Mouse (Mus musculus) embryonic facial prominence, embryonic 14.5 days (tissue): ENCODE data around the gene Rasl11b. TPM values are rescaled to one million over a fixed set of nuclear protein-coding genes. Genes with fewer than 3 reads are reported as not detected.

ENCODE experiments used
- ATAC-seq: fragments of 200-750 bp; cut with Nextera tagmentation; 2 replicates; pipeline ENCODE4 v1.8.0; 2017; ENCODE audit warnings: low read depth, moderate number of reproducible peaks, moderate TSS enrichment
- DNase-seq: peaks from one replicate; pipeline ENCODE4 v3.0.0-alpha.2; 2015; ENCODE audit warnings: low spot score
- H3K27ac ChIP-seq: fragments of 300-500 bp; sonication (generic); replicated peaks from 2 replicates; pipeline ENCODE4 v1.5.1; 2014; ENCODE audit warnings: low read depth, mild to moderate bottlenecking, low read length, moderate library complexity
- H3K27me3 ChIP-seq: fragments of 300-500 bp; sonication (generic); replicated peaks from 2 replicates; pipeline ENCODE4 v1.6.1; 2014; ENCODE audit warnings: low read length; ENCODE audit not compliant: control insufficient read depth, insufficient read depth
- H3K36me3 ChIP-seq: fragments of 300-500 bp; sonication (generic); 2 replicates; pipeline ENCODE4 v1.6.1; 2014; ENCODE audit warnings: low read length, mixed read lengths; ENCODE audit not compliant: control insufficient read depth, insufficient read depth
- H3K4me1 ChIP-seq: fragments of 300-500 bp; sonication (generic); 2 replicates; pipeline ENCODE4 v1.6.1; 2014; ENCODE audit warnings: antibody characterized with exemption, low read length; ENCODE audit not compliant: control insufficient read depth, insufficient read depth
- H3K4me2 ChIP-seq: fragments of 300-500 bp; sonication (generic); 2 replicates; pipeline ENCODE4 v1.6.1; 2014; ENCODE audit warnings: low read depth, mild to moderate bottlenecking, low read length, moderate library complexity, mixed read lengths
- H3K4me3 ChIP-seq: fragments of 300-500 bp; sonication (generic); 2 replicates; pipeline ENCODE4 v1.5.1; 2014; ENCODE audit warnings: low read depth, mild to moderate bottlenecking, low read length
- H3K9ac ChIP-seq: fragments of 300-500 bp; sonication (generic); 2 replicates; pipeline ENCODE4 v1.6.1; 2014; ENCODE audit warnings: low read depth, mild to moderate bottlenecking, low read length, moderate library complexity, mixed read lengths
- H3K9me3 ChIP-seq: fragments of 300-500 bp; sonication (generic); 2 replicates; pipeline ENCODE4 v1.6.1; 2016; ENCODE audit warnings: low read length; ENCODE audit not compliant: control insufficient read depth
- WGBS: fragments of 180-500 bp; shearing (Covaris S2); extraction: QIAGEN DNeasy Blood & Tissue Kit; methylation state at CpG from one replicate; pipeline ENCODE4 v1.1.7; 2014; 5-methylcytosine and 5-hydroxymethylcytosine counted together
- polyA plus RNA-seq: library from polyadenylated mRNA; unstranded; fragments of >200 nt; fragmentation: Nextera tagmentation; extraction: Ambion mirVana; gene quantifications from 2 replicates; pipeline ENCODE4 v1.2.1, GENCODE M21; 2014

Gene Rasl11b
- polyA plus RNA-seq, 1 experiment from 2014 or later: 62.9 TPM

- WGBS: 51% methylated on average over 11 of the region's 11 CpGs
- H3K4me1 ChIP-seq: peaks cover 57% of the 10 kb centered on the region
Measured at GRCm38 (mm10) chr5:74198446-74198845, 3.4 kb downstream of the Rasl11b start.

GRCm38 (mm10) chr5:74199793-74200192, 4.7 kb downstream of the Rasl11b start:
- peaks cover 46% of the 10 kb centered on the region for H3K4me1 ChIP-seq

More at GRCm38 (mm10) chr5:74198446-74198845, 3.4 kb downstream of the Rasl11b start:
- DNase-seq: no peak
- peak overlapping the region; percentile 95 for H3K9ac ChIP-seq
- peak overlapping the region; percentile 77 for H3K27ac ChIP-seq
- peak overlapping the region; percentile 96 for H3K4me3 ChIP-seq
- ATAC-seq: no peak
- H3K27me3 ChIP-seq: no peaks in the 10 kb centered on the region
- H3K36me3 ChIP-seq: peaks cover 35% of the 10 kb centered on the region
- no peaks in the 10 kb centered on the region for H3K9me3 ChIP-seq
- peak overlapping the region; percentile 95 for H3K4me2 ChIP-seq

GRCm38 (mm10) chr5:74200481-74200880, 5.4 kb downstream of the Rasl11b start:
- 74% methylated on average over 8 of the region's 8 CpGs for WGBS
- H3K27ac ChIP-seq: peak overlapping the region; percentile 62
- peak; percentile 34 for DNase-seq
- no peaks in the 10 kb centered on the region for H3K27me3 ChIP-seq
- H3K4me1 ChIP-seq: peaks cover 48% of the 10 kb centered on the region
- no peak overlapping the region for H3K4me3 ChIP-seq
- H3K9me3 ChIP-seq: no peaks in the 10 kb centered on the region
- peaks cover 35% of the 10 kb centered on the region for H3K36me3 ChIP-seq
- no peak overlapping the region for H3K4me2 ChIP-seq
- no peak overlapping the region for H3K9ac ChIP-seq
- ATAC-seq: no peak

More at GRCm38 (mm10) chr5:74199793-74200192, 4.7 kb downstream of the Rasl11b start:
- Histone ChIP-seq H3K4me3 (peak overlapping the region; percentile 96; the same call in 1 of the 2 replicates), H3K36me3 (peaks cover 35% of the 10 kb centered on the region), H3K4me2 (peak overlapping the region; percentile 95; the same call in 1 of the 2 replicates), H3K9me3 (no peaks in the 10 kb centered on the region), H3K27ac (peak overlapping the region; percentile 77; the same call in 1 of the 2 replicates), H3K9ac (no peak overlapping the region), H3K27me3 (no peaks in the 10 kb centered on the region)
- WGBS: 72% methylated on average over 13 of the region's 13 CpGs
- no peak for ATAC-seq
- DNase-seq: peak; percentile 38

GRCm38 (mm10) chr5:74201570-74202357, 6.7 kb downstream of the Rasl11b start:
- ATAC-seq: peak; percentile 70
- no peaks in the 10 kb centered on the region for H3K9me3 ChIP-seq
- peaks cover 30% of the 10 kb centered on the region for H3K36me3 ChIP-seq
- H3K4me3 ChIP-seq: no peak overlapping the region
- H3K4me1 ChIP-seq: peaks cover 55% of the 10 kb centered on the region
- H3K27me3 ChIP-seq: no peaks in the 10 kb centered on the region
- DNase-seq: peak; percentile 84
- H3K9ac ChIP-seq: no peak overlapping the region
- H3K27ac ChIP-seq: peak overlapping the region; percentile 62
- 34% methylated on average over 10 of the region's 10 CpGs for WGBS
- 0 out of 2 replicates have a peak overlapping the region, but pooled peaks have one; percentile 3 for H3K4me2 ChIP-seq

- H3K36me3 ChIP-seq: peaks cover 24% of the 10 kb centered on the region
- peaks cover 50% of the 10 kb centered on the region for H3K4me1 ChIP-seq
- H3K9ac ChIP-seq: no peak overlapping the region
- H3K9me3 ChIP-seq: no peaks in the 10 kb centered on the region
- 73% methylated on average over 4 of the region's 4 CpGs for WGBS
- no peak overlapping the region for H3K4me2 ChIP-seq
- H3K4me3 ChIP-seq: no peak overlapping the region
- peak overlapping the region; percentile 62 for H3K27ac ChIP-seq
- H3K27me3 ChIP-seq: no peaks in the 10 kb centered on the region
- ATAC-seq: no peak
- DNase-seq: no peak
Measured at GRCm38 (mm10) chr5:74202515-74202914, 7.4 kb downstream of the Rasl11b start.

GRCm38 (mm10) chr5:74204465-74204864, 9.4 kb downstream of the Rasl11b start:
- Histone ChIP-seq H3K9me3 (no peaks in the 10 kb centered on the region), H3K27ac (no peak overlapping the region), H3K4me1 (peaks cover 34% of the 10 kb centered on the region), H3K36me3 (peaks cover 6% of the 10 kb centered on the region), H3K4me2 (no peak overlapping the region), H3K9ac (no peak overlapping the region), H3K27me3 (no peaks in the 10 kb centered on the region), H3K4me3 (no peak overlapping the region)
- 34% methylated on average over 5 of the region's 5 CpGs for WGBS
- ATAC-seq (peak; percentile 50; the same call in 1 of the 2 replicates), DNase-seq (peak; percentile 70)

- Histone ChIP-seq H3K9ac (no peak overlapping the region), H3K4me3 (no peak overlapping the region), H3K27ac (0 out of 2 replicates have a peak overlapping the region, but pooled peaks have one; percentile 24), H3K36me3 (no peaks in the 10 kb centered on the region), H3K4me2 (no peak overlapping the region), H3K9me3 (no peaks in the 10 kb centered on the region), H3K4me1 (peaks cover 31% of the 10 kb centered on the region), H3K27me3 (no peaks in the 10 kb centered on the region)
- ATAC-seq: no peak
- DNase-seq: no peak
- WGBS: 37% methylated on average over 8 of the region's 8 CpGs
Measured at GRCm38 (mm10) chr5:74205509-74205908, 10.4 kb downstream of the Rasl11b start.

GRCm38 (mm10) chr5:74206038-74206437, 11.0 kb downstream of the Rasl11b start:
- H3K9me3 ChIP-seq: no peaks in the 10 kb centered on the region
- no peak for DNase-seq
- H3K36me3 ChIP-seq: no peaks in the 10 kb centered on the region
- H3K4me2 ChIP-seq: no peak overlapping the region
- H3K27ac ChIP-seq: 0 out of 2 replicates have a peak overlapping the region, but pooled peaks have one; percentile 24
- no peaks in the 10 kb centered on the region for H3K27me3 ChIP-seq
- H3K4me3 ChIP-seq: no peak overlapping the region
- no peak overlapping the region for H3K9ac ChIP-seq
- WGBS: 87% methylated on average over 7 of the region's 7 CpGs
- peaks cover 34% of the 10 kb centered on the region for H3K4me1 ChIP-seq
- ATAC-seq: no peak
